Mouse (Mus musculus) left cerebral cortex, adult 9 months (tissue): ENCODE measurements around the gene Pcp4l1.
A peak's percentile ranks its signal among the peaks of the same experiment; 100 is the strongest.
"Not testable (repeated sequence)": the region's sequence is repeated elsewhere in the genome, so short reads cannot be mapped to it uniquely, and the experiment has no call there.

Experiments used
- DNase-seq, 2 experiments: peaks; one replicate each; pipeline ENCODE4 v3.0.0; 2022; ENCODE audit warnings: low spot score in 2 of 2

The Pcp4l1 gene

DNA sequence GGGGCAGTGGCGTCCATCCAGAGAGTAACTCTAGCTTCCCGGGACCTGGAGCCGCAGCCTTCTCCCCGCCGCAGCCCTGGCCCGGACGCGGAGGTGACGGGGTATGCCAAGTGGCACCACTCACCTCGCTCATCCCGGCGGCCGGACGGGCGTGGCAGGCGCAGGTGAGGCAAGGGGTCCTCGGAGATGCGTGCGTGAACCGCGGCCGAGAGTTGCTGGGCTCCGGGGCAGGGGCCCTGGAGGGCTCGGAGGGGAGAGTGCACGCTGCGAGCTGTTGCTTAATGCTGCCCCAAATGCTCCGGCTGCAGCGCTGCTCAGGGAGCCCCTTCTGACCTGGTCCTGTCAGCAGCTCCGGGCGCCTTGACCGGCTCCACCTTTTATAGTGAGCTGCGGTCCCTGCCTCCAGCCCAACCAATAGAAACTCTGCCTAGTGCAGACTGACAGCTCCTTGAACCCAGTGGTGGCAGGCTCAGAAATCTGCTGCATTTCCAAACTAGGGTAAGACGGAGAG lies at the start of gene Pcp4l1:
TSS of gene Pcp4l1 (minus strand) at position 382 of the 511 bp plus-strand sequence.
- DNase-seq: peak; percentile 55 to 63

DNA sequence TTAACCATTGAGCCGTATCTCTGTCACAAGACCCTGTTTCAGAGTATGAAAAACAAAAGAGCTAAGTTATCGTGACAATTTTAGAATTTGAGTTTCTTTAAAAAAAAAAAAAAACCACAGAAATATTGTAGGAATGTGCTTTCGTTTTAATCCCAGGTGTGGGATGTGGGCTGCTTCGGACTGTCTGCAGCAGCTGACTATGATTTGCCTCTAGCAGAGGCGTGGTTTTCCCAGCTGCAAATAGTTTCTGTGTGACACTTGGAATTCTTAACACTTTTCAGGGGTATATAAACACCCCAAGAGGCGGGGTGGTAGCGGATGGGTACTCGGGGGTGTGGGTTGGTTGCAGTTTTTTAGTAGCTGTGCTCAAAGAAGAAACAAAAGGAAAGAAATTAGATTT lies 49.3 kb upstream of the Pcp4l1 start:
- DNase-seq: no peak

DNA sequence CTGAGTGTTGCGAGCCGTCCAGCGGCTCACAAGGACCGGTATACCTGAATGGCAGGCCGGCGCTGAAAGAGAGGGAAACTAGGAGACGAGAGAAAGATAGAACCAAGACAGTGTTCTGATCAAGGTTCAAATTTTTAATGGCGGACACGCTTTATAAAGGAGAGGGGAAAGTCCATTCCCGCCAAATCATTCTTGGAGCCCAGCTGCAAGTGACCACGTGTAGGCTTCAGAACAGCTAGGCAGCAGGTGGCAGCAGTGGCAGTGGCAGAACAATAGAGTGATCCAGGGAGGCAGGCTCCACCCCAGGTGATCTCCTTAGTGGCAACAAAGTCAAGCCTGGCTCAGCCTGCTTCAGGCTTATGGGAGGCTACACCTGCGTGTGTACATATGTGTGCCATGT lies 45.9 kb upstream of the Pcp4l1 start:
- DNase-seq: not testable (repeated sequence)

DNA sequence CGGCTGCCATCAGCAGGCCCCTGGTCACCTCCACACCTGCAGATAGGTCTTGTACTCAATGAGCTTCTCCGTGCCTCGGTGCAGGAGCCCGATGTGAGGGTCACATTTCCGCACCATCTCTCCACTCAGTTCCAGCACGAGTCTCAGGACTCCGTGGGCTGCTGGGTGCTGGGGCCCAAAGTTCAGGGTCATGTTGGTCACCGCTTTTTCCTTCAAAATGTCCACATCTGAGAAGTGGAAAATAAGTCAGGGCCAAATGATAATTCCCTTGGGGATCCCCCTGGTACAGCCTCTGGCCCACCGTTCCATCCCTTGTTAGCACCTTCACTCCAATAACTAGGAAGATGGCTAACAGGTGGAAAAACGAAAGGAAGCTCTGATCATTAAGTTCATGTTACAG lies 44.8 kb upstream of the Pcp4l1 start:
- no peak for DNase-seq

- DNase-seq: no peak
These were observed 44.1 kb upstream of the Pcp4l1 start for GRCm38 (mm10) chr1:171239992-171240744.

GRCm38 (mm10) chr1:171238463-171238862 lies 42.4 kb upstream of the Pcp4l1 start:
- DNase-seq: no peak

DNA sequence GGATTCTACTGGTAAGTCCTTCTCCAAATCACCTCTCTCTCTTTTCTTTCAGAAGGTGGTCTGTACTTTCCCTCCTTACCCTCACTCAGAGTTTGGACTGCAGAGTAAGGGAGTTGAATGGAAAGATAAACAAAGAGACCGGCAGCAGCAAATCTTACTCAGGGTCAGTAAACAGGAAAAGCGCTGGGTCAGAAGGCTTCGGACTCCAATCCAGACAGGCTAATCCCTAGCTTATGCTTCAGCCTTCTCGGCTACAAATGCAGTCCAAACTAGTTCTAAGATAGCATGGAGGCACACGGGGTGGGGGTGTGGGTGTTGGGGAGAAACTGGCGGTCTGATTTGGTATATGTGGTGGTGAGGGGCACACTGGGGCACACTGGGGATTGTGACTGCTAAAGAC lies 41.4 kb upstream of the Pcp4l1 start:
- DNase-seq: no peak

GRCm38 (mm10) chr1:171235791-171236190 lies 39.7 kb upstream of the Pcp4l1 start:
- no peak for DNase-seq

GRCm38 (mm10) chr1:171234538-171234937 lies 38.5 kb upstream of the Pcp4l1 start:
- DNase-seq: no peak

DNA sequence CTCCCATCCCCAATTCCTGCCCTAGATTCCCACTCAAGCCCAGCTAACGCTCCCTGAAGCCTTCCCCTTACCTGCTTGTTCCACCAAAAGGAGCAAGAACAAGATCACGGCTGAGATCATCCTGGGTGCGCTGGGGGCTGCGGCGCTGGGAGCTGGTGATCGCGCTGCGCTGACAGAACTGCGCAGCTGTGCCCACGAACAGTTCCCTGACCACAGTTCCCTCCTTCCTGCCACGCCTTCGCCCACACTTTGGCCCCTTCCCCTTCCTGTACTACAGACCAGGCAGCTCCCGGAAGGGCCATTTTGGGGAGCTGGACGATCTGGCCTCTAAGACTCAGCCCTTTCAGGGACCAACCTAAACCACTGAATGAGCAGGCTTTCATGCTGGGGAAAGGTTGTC lies 38.1 kb upstream of the Pcp4l1 start, which contains the start of gene Fcer1g:
TSS of gene Fcer1g (minus strand) at position 240 of the 400 bp plus-strand sequence.
- no peak for DNase-seq

DNA sequence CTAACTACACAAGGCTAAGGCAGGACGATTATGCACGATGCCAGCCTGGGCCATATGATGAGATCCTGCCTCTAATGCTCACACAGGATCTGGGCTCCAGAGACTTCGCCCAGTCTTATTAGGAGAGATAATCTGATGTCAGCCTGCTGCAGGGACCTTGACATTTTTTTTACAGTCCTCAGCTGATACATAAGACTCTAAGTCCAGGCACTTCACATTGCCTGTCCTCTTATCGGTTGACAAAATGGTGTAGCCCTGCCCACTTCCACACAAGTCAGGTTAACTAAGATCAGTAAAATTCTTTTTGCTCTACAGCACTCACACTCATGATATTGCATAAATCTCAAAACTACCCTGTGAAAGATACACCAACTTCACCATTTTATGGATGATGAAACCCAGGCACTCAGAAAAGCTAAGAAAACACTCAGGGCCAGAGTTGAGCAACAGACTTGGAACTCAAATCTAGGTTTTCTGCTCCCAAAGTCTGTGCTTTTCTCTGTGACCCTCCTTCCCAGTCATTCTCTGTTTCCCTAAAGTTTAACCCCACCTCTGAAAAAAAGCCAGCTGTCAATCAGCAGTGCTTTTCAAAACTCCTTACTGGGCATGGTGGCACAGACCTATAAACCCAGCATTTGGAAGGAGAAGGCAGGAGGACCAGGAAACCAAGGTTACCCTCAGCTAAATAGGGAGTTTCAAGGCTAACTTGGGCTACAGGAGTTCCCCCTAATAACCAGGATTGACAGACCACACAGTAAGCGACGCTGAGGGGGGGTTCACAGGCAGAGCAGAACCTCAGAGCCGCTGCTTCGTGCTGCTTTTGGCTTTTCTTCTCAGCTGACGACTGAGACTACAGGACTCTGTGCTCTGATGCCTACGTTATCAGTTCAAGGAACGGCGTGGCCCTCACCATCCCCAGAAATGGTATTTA lies 37.0 kb upstream of the Pcp4l1 start:
- DNase-seq: no peak

DNA sequence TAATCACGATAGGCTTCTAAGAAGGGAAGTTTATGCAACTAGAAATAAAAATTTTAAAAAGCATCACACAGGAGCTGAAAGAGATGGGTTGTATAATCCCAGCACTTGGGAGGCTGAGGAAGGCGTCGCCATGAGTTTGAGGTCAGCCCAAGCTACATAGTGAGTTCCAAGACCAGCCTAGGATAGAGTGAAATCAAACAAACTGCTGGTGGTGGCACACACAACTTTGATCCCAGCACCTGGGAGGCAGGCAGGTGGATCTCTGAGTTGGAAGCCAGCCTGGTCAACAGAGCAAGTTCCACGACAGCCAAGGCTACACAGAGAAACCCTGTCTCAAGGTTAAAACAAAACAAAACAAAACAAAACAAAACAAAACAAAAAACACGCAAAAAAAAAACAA lies 36.3 kb upstream of the Pcp4l1 start:
- DNase-seq: no peak

DNA sequence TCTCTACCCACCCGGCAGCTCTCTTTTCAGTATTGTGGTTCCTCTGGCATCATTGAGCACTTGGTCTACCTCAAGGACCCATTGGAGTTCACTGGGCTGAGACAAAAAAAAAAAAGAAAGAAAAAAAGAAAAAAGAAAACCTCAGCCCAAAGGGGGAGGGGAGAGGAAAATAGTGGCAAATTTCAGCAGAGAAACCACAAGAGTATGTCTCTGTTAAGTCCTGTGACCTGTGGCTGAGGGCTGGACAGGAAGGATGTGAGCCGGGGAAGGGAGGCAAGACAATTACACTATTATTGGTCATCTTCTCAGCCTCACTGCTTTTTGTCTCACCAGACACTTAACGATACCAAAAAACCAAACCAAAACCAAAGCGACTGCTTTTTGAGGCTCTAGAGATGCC lies 35.8 kb upstream of the Pcp4l1 start:
- no peak for DNase-seq

- DNase-seq: no peak
These were observed 34.1 kb upstream of the Pcp4l1 start for GRCm38 (mm10) chr1:171230215-171230614.

- no peak for DNase-seq
These were observed 33.7 kb upstream of the Pcp4l1 start for GRCm38 (mm10) chr1:171229750-171230149.

DNA sequence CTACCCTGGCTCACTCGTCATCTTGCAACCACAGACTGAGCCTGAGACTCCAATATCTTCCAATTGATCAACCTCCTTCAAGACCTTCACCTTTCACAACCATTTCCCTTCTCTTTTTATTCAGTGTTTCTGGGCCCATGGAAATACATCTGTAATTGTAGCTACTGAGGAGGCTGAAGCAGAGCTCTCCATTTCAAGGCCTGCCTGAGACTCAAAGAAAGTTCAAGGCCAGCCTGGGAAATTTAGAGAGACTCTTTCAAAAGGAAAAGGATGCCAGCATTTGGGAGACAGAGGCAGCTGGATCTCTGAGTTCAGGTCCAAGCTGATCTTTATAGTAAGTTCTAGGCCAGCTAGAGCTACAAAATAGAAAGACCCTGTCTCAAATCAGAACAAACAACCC lies 31.8 kb upstream of the Pcp4l1 start:
- no peak for DNase-seq

- DNase-seq: no peak
These were observed 30.7 kb upstream of the Pcp4l1 start for GRCm38 (mm10) chr1:171226780-171227179.

DNA sequence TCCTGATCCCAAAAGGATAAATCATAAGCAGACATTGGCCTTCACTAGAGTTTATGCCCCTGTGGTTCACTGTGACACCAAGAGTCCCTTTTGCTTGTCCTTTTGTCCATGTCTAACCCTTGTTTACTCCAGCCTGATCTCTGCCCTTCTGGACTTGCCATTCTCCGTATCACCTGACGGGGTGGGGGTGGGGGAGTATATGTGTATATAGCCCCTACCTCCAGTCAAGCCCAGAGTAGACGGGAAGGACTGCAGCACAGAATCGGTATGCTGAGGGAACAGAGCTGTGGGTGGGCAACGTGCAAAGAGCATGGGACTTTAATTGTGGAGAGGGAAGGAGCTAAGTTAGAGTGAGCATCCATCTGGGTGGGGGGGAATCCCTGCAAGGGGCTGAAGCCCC lies 28.8 kb upstream of the Pcp4l1 start, which contains the start of gene Apoa2:
TSS of gene Apoa2 (plus strand) at position 198 of the 400 bp plus-strand sequence.
- DNase-seq: no peak

- no peak for DNase-seq
These were observed 27.7 kb upstream of the Pcp4l1 start for GRCm38 (mm10) chr1:171223796-171224195.

GRCm38 (mm10) chr1:171223168-171223567 lies 27.1 kb upstream of the Pcp4l1 start:
- DNase-seq: no peak

GRCm38 (mm10) chr1:171222238-171223155 lies 26.4 kb upstream of the Pcp4l1 start, which contains the start of gene Tomm40l:
TSS of gene Tomm40l (minus strand) at chr1:171222514.
- peak; percentile 98 to 99 for DNase-seq
